Mouse (Mus musculus): ENCODE results near the gene Hnf1b. TPM values are rescaled to one million over a fixed set of nuclear protein-coding genes. Genes with fewer than 3 reads are reported as not detected.

The Hnf1b gene
- polyA plus RNA-seq, 1 experiment from 2014 or later, result not detected

- H3K9me3 ChIP-seq (ENCODE audit: control insufficient read depth, low read length), result no peaks in the 10 kb centered on the region
- ATAC-seq (replicated peaks; ENCODE audit: low FRiP score), result no peak
- no peak for DNase-seq (ENCODE audit: low spot score)
- H3K36me3 ChIP-seq (ENCODE audit: control insufficient read depth, insufficient read depth, low read length), result no peaks in the 10 kb centered on the region
- no peak overlapping the region for H3K9ac ChIP-seq (ENCODE audit: low read length)
- WGBS, result 78% methylated on average over 10 of the region's 10 CpGs
- no peak overlapping the region for H3K4me3 ChIP-seq (ENCODE audit: low read depth, low read length)
- no peak overlapping the region for H3K27ac ChIP-seq (ENCODE audit: low read depth, low read length)
- H3K4me1 ChIP-seq (replicated peaks; ENCODE audit: control insufficient read depth, insufficient read depth, low read length), result no peaks in the 10 kb centered on the region
- no peak overlapping the region for H3K4me2 ChIP-seq (ENCODE audit: low read depth, low read length, severe bottlenecking)
- no peaks in the 10 kb centered on the region for H3K27me3 ChIP-seq (ENCODE audit: control insufficient read depth, insufficient read depth, low read length)
Observed at GRCm38 (mm10) chr11:83932506-83933106, 82.7 kb downstream of the Hnf1b start.

DNA sequence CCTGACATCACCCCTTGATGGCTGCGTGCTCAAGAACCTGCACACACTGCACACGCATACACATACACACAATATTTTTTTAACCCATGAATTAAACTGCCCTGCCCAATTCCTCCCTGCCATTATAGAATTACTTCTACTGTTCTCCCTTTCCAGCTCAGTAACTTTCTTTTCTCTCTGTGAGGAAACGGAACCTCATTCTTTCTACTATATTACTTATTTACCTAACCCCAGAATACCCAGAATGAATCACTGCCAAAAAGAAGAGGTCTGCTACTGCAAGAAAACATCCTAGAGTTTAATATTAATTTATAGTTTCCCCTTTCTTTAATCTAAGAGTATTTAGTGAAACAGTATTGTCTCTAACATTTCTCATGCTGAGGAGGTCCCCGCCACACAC lies 83.5 kb downstream of the Hnf1b start:
- H3K4me3 ChIP-seq (ENCODE audit: low read depth, low read length), result no peak overlapping the region
- no peaks in the 10 kb centered on the region for H3K36me3 ChIP-seq (ENCODE audit: control insufficient read depth, insufficient read depth, low read length)
- DNase-seq (ENCODE audit: low spot score), result no peak
- H3K27me3 ChIP-seq (ENCODE audit: control insufficient read depth, insufficient read depth, low read length), result no peaks in the 10 kb centered on the region
- no peak overlapping the region for H3K9ac ChIP-seq (ENCODE audit: low read length)
- no peak overlapping the region for H3K4me2 ChIP-seq (ENCODE audit: low read depth, low read length, severe bottlenecking)
- no peak for ATAC-seq (replicated peaks; ENCODE audit: low FRiP score)
- no peak overlapping the region for H3K27ac ChIP-seq (ENCODE audit: low read depth, low read length)
- H3K9me3 ChIP-seq (ENCODE audit: control insufficient read depth, low read length), result no peaks in the 10 kb centered on the region
- WGBS, result 89% methylated on average over 4 of the region's 4 CpGs
- no peaks in the 10 kb centered on the region for H3K4me1 ChIP-seq (replicated peaks; ENCODE audit: control insufficient read depth, insufficient read depth, low read length)

- WGBS, result 38% methylated on average over 7 of the region's 7 CpGs
Observed at GRCm38 (mm10) chr11:83935986-83936665, 86.3 kb downstream of the Hnf1b start.

GRCm38 (mm10) chr11:83938556-83938955 lies 88.7 kb downstream of the Hnf1b start:
- Histone ChIP-seq H3K4me1 (replicated peaks; ENCODE audit: control insufficient read depth, insufficient read depth, low read length) (no peaks in the 10 kb centered on the region; the same call in 1 of the 2 replicates), H3K9ac (ENCODE audit: low read length) (no peak overlapping the region), H3K27ac (ENCODE audit: low read depth, low read length) (no peak overlapping the region), H3K4me2 (ENCODE audit: low read depth, low read length, severe bottlenecking) (no peak overlapping the region), H3K36me3 (ENCODE audit: control insufficient read depth, insufficient read depth, low read length) (no peaks in the 10 kb centered on the region), H3K4me3 (ENCODE audit: low read depth, low read length) (no peak overlapping the region), H3K27me3 (ENCODE audit: control insufficient read depth, insufficient read depth, low read length) (no peaks in the 10 kb centered on the region), H3K9me3 (ENCODE audit: control insufficient read depth, low read length) (no peaks in the 10 kb centered on the region)
- WGBS, result 89% methylated on average over 8 of the region's 8 CpGs
- ATAC-seq (replicated peaks; ENCODE audit: low FRiP score) (no peak), DNase-seq (ENCODE audit: low spot score) (no peak)

More at GRCm38 (mm10) chr11:83935986-83936665, 86.3 kb downstream of the Hnf1b start:
- DNase-seq (ENCODE audit: low spot score) (peak; percentile 87), ATAC-seq (replicated peaks; ENCODE audit: low FRiP score) (no peak)
- H3K4me1 ChIP-seq (replicated peaks; ENCODE audit: control insufficient read depth, insufficient read depth, low read length), result no peaks in the 10 kb centered on the region
- no peaks in the 10 kb centered on the region for H3K27me3 ChIP-seq (ENCODE audit: control insufficient read depth, insufficient read depth, low read length)
- no peaks in the 10 kb centered on the region for H3K36me3 ChIP-seq (ENCODE audit: control insufficient read depth, insufficient read depth, low read length)
- H3K9ac ChIP-seq (ENCODE audit: low read length), result no peak overlapping the region
- no peaks in the 10 kb centered on the region for H3K9me3 ChIP-seq (ENCODE audit: control insufficient read depth, low read length)
- no peak overlapping the region for H3K4me3 ChIP-seq (ENCODE audit: low read depth, low read length)
- H3K4me2 ChIP-seq (ENCODE audit: low read depth, low read length, severe bottlenecking), result no peak overlapping the region
- H3K27ac ChIP-seq (ENCODE audit: low read depth, low read length), result no peak overlapping the region

- Histone ChIP-seq H3K9me3 (ENCODE audit: control insufficient read depth, low read length) (no peaks in the 10 kb centered on the region), H3K4me1 (replicated peaks; ENCODE audit: control insufficient read depth, insufficient read depth, low read length) (no peaks in the 10 kb centered on the region; the same call in 1 of the 2 replicates), H3K4me3 (ENCODE audit: low read depth, low read length) (peak within 1 kb of the TSS; percentile 82), H3K27me3 (ENCODE audit: control insufficient read depth, insufficient read depth, low read length) (no peaks in the 10 kb centered on the region), H3K4me2 (ENCODE audit: low read depth, low read length, severe bottlenecking) (peak within 1 kb of the TSS; percentile 57), H3K9ac (ENCODE audit: low read length) (peak within 1 kb of the TSS; percentile 87), H3K36me3 (ENCODE audit: control insufficient read depth, insufficient read depth, low read length) (0 out of 2 replicates have a peak, but pooled peaks cover 3% of the 10 kb centered on the region), H3K27ac (ENCODE audit: low read depth, low read length) (peak within 1 kb of the TSS; percentile 41; the same call in 1 of the 2 replicates)
- 1% methylated on average over 49 of the region's 49 CpGs for WGBS
- ATAC-seq (replicated peaks; ENCODE audit: low FRiP score) (peak; percentile 87), DNase-seq (ENCODE audit: low spot score) (peak; percentile 91)
Observed at GRCm38 (mm10) chr11:83941950-83942840, 92.3 kb downstream of the Hnf1b start, which contains the start of gene Ddx52. Gene Ddx52 (plus strand): TSS chr11:83942062.

Other genes with a start within 250 kb of the Hnf1b start
- gene Rpl9-ps1, start 204.4 kb upstream of the Hnf1b start, polyA plus RNA-seq (2014; fragmentation: Nextera tagmentation; extraction: Ambion mirVana), result not detected in 2 replicates
- 0.63 and 0.95 TPM in 2 replicates for gene Ccl3, start 200.7 kb upstream of the Hnf1b start, polyA plus RNA-seq (2014; fragmentation: Nextera tagmentation; extraction: Ambion mirVana)
- 0.44 TPM in 1 of 2 replicates, not detected in the other for gene Ccl4, start 187.5 kb upstream of the Hnf1b start, polyA plus RNA-seq (2014; fragmentation: Nextera tagmentation; extraction: Ambion mirVana)
- gene Wfdc17, start 146.1 kb upstream of the Hnf1b start, polyA plus RNA-seq (2014; fragmentation: Nextera tagmentation; extraction: Ambion mirVana), result 0.40 TPM in 1 of 2 replicates, not detected in the other
- not detected in 2 replicates for gene Wfdc18, start 141.0 kb upstream of the Hnf1b start, polyA plus RNA-seq (2014; fragmentation: Nextera tagmentation; extraction: Ambion mirVana)
- gene Wfdc21, start 103.1 kb upstream of the Hnf1b start, polyA plus RNA-seq (2014; fragmentation: Nextera tagmentation; extraction: Ambion mirVana), result not detected in 2 replicates
- gene Heatr6, start 96.4 kb upstream of the Hnf1b start, polyA plus RNA-seq (2014; fragmentation: Nextera tagmentation; extraction: Ambion mirVana), result 34.4 and 36.5 TPM in 2 replicates
- 48.3 and 52.7 TPM in 2 replicates for gene Ddx52, start 92.0 kb downstream of the Hnf1b start, polyA plus RNA-seq (2014; fragmentation: Nextera tagmentation; extraction: Ambion mirVana)
- gene Synrg, start 114.4 kb downstream of the Hnf1b start, polyA plus RNA-seq (2014; fragmentation: Nextera tagmentation; extraction: Ambion mirVana), result 20.7 and 20.8 TPM in 2 replicates
- gene Dusp14, start 219.2 kb downstream of the Hnf1b start, polyA plus RNA-seq (2014; fragmentation: Nextera tagmentation; extraction: Ambion mirVana), result 12.8 and 17.8 TPM in 2 replicates

Data from forebrain, embryonic 11.5 days (tissue).